ENCODE assay signal across 8 mouse cellular contexts in the genomic region with DNA sequence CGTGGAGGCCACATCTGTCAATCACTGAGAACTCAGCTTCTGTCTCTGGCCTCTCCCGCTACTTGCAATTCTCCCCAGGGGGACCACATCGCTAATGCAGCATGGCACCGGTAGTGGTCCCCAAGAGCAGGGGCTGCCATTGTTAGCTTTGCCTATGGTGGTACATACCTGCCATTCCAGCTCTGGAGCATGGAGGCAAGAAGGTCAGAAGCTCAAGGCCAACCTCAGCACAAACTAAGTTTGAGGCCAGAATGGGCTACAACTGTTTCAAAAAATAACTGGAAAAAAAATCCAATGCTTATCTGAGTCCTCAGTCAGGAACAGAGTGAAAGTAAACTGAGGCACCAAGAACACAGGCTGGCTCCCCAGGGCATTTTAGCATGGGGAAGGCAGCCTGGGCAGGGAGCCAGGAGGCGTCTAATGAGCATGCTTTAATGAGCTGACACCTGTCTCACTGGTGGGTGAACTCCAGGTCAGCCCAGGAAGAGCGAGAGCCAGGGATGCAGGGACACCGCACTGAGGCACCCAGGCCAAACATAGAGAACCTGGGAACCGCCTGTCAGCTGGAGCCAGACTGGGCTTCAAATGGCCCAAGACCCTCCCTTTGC. TPM values are rescaled to one million over a fixed set of nuclear protein-coding genes. Genes with fewer than 3 reads are reported as not detected.
DNase-seq lines count a peak whose midpoint lies in the region; ATAC-seq and TF ChIP-seq lines count a peak whose summit lies in the region.

No protein-coding gene starts in this region.

- H3K9me3 ChIP-seq in hindbrain, embryonic 11.5 days (ENCODE audit: control insufficient read depth, low read length) = no peaks in the 10 kb centered on the region
- no peaks in the 10 kb centered on the region for H3K9me3 ChIP-seq in limb, embryonic 15.5 days
- no peaks in the 10 kb centered on the region for H3K9me3 ChIP-seq in stomach, postnatal 0 days (ENCODE audit: control insufficient read depth, low read length)

- peak overlapping the region; percentile 47; the same call in 1 of the 2 replicates for H3K9ac ChIP-seq in hindbrain, embryonic 11.5 days (ENCODE audit: low read depth, low read length)
- H3K9ac ChIP-seq in limb, embryonic 15.5 days = 0 out of 2 replicates have a peak overlapping the region, but pooled peaks have one; percentile 28
- no peak overlapping the region for H3K9ac ChIP-seq in stomach, postnatal 0 days (ENCODE audit: low read length)

- peak overlapping the region; percentile 24; the same call in 1 of the 2 replicates for H3K4me3 ChIP-seq in hindbrain, embryonic 11.5 days (ENCODE audit: low read depth, low read length)
- peak overlapping the region; percentile 32 for H3K4me3 ChIP-seq in limb, embryonic 15.5 days
- H3K4me3 ChIP-seq in stomach, postnatal 0 days (ENCODE audit: low read depth, low read length) = no peak overlapping the region

- no peak for TF ChIP-seq CTCF in stomach, postnatal 0 days (IDR thresholded peaks at IDR 0.05; ENCODE audit: low read depth)

- 40% methylated on average over 8 of the region's 8 CpGs for WGBS in hindbrain, embryonic 11.5 days
- 36% methylated on average over 8 of the region's 8 CpGs for WGBS in limb, embryonic 15.5 days
- 63% methylated on average over 8 of the region's 8 CpGs for WGBS in stomach, postnatal 0 days

- H3K4me1 ChIP-seq in hindbrain, embryonic 11.5 days (replicated peaks; ENCODE audit: control insufficient read depth, insufficient read depth, low read length) = peaks cover 29% of the 10 kb centered on the region
- H3K4me1 ChIP-seq in limb, embryonic 15.5 days = peaks cover 57% of the 10 kb centered on the region
- peaks cover 19% of the 10 kb centered on the region for H3K4me1 ChIP-seq in stomach, postnatal 0 days (replicated peaks; ENCODE audit: control insufficient read depth, insufficient read depth)

- intact Hi-C loops in heart, postnatal 10 days (cut with DNase I) = no loop called here

- ATAC-seq in hindbrain, embryonic 11.5 days (ENCODE audit: low FRiP score) = no peak
- ATAC-seq in limb, embryonic 15.5 days (ENCODE audit: insufficient number of reproducible peaks, low FRiP score, low TSS enrichment, low read depth) = no peak
- no peak for ATAC-seq in stomach, postnatal 0 days (ENCODE audit: low FRiP score, low TSS enrichment)
- no peak for ATAC-seq in CD4-positive, CD25-positive, alpha-beta regulatory T cell, adult 4 months

- H3K27ac ChIP-seq in hindbrain, embryonic 11.5 days (ENCODE audit: low read depth, low read length) = peak overlapping the region; percentile 79
- H3K27ac ChIP-seq in limb, embryonic 15.5 days = no peak overlapping the region
- H3K27ac ChIP-seq in stomach, postnatal 0 days (replicated peaks) = no peak overlapping the region

- H3K27me3 ChIP-seq in hindbrain, embryonic 11.5 days (ENCODE audit: control insufficient read depth, insufficient read depth, low read length) = no peaks in the 10 kb centered on the region
- H3K27me3 ChIP-seq in limb, embryonic 15.5 days = no peaks in the 10 kb centered on the region
- H3K27me3 ChIP-seq in stomach, postnatal 0 days (ENCODE audit: control insufficient read depth, insufficient read depth, low read length) = no peaks in the 10 kb centered on the region

- peak; percentile 35 for DNase-seq in right cerebral cortex, postnatal 4 days
- no peak for DNase-seq in right cerebral cortex, postnatal 36 days (ENCODE audit: low spot score in 2 of 2)
- DNase-seq in hindbrain, embryonic 11.5 days (ENCODE audit: low spot score) = peak; percentile 41
- DNase-seq in stomach, postnatal 0 days (ENCODE audit: low spot score) = no peak
- no peak for DNase-seq in urinary bladder, postnatal 14 days (ENCODE audit: low spot score)
- no peak for DNase-seq in heart, postnatal 10 days

- H3K4me2 ChIP-seq in hindbrain, embryonic 11.5 days (replicated peaks; ENCODE audit: low read depth, low read length) = peak overlapping the region; percentile 55
- peak overlapping the region; percentile 78 for H3K4me2 ChIP-seq in limb, embryonic 15.5 days
- H3K4me2 ChIP-seq in stomach, postnatal 0 days (replicated peaks; ENCODE audit: low read depth) = peak overlapping the region; percentile 39

- peaks cover 4% of the 10 kb centered on the region; the same call in 1 of the 2 replicates for H3K36me3 ChIP-seq in hindbrain, embryonic 11.5 days (ENCODE audit: control insufficient read depth, insufficient read depth, low read length)
- H3K36me3 ChIP-seq in limb, embryonic 15.5 days = peaks cover 40% of the 10 kb centered on the region
- H3K36me3 ChIP-seq in stomach, postnatal 0 days (ENCODE audit: control insufficient read depth, insufficient read depth, low read length) = peaks cover 13% of the 10 kb centered on the region

- TF ChIP-seq EP300 in stomach, postnatal 0 days (optimal IDR thresholded peaks at IDR 0.05) = no peak

RNA-seq across cellular contexts. Expression of gene Nr2f6, which starts 5.2 kb away (rescaled TPM):
- 69.5 and 78.3 TPM in 2 replicates for polyA plus RNA-seq in hindbrain, embryonic 11.5 days (2014; fragmentation: Nextera tagmentation; extraction: Ambion mirVana)
- 40.4 and 42.9 TPM in 2 replicates for polyA plus RNA-seq in limb, embryonic 15.5 days (2015; fragmentation: Nextera tagmentation; extraction: Ambion mirVana)
- polyA plus RNA-seq in stomach, postnatal 0 days (2015; fragmentation: Nextera tagmentation; extraction: Ambion mirVana) = 47.0 and 56.1 TPM in 2 replicates
- under 1 TPM in 1 of 2 experiments, not detected in 1; 0.36 TPM for polyA plus RNA-seq in CD4-positive, CD25-positive, alpha-beta regulatory T cell, adult 4 months (2017; shearing (Covaris generic))
- total RNA-seq in heart, postnatal 10 days (2021) = 10 to 100 TPM; 57.8 to 60.1 TPM

RNA-seq across cellular contexts. Expression of gene Ocel1, which starts 5.4 kb away (rescaled TPM):
- polyA plus RNA-seq in hindbrain, embryonic 11.5 days (2014; fragmentation: Nextera tagmentation; extraction: Ambion mirVana) = 3.0 and 3.7 TPM in 2 replicates
- polyA plus RNA-seq in limb, embryonic 15.5 days (2015; fragmentation: Nextera tagmentation; extraction: Ambion mirVana) = 5.7 and 7.0 TPM in 2 replicates
- 8.2 and 9.1 TPM in 2 replicates for polyA plus RNA-seq in stomach, postnatal 0 days (2015; fragmentation: Nextera tagmentation; extraction: Ambion mirVana)
- 1 to 10 TPM; 3.9 to 4.1 TPM for polyA plus RNA-seq in CD4-positive, CD25-positive, alpha-beta regulatory T cell, adult 4 months (2017; shearing (Covaris generic))
- 10 to 100 TPM; 10.8 to 11.3 TPM for total RNA-seq in heart, postnatal 10 days (2021)

RNA-seq across cellular contexts. Expression of gene Use1, which starts 9.9 kb away (rescaled TPM):
- 77.8 and 78.6 TPM in 2 replicates for polyA plus RNA-seq in hindbrain, embryonic 11.5 days (2014; fragmentation: Nextera tagmentation; extraction: Ambion mirVana)
- 104 and 105 TPM in 2 replicates for polyA plus RNA-seq in limb, embryonic 15.5 days (2015; fragmentation: Nextera tagmentation; extraction: Ambion mirVana)
- 97.1 and 107 TPM in 2 replicates for polyA plus RNA-seq in stomach, postnatal 0 days (2015; fragmentation: Nextera tagmentation; extraction: Ambion mirVana)
- 100 to 1,000 TPM; 292 to 321 TPM for polyA plus RNA-seq in CD4-positive, CD25-positive, alpha-beta regulatory T cell, adult 4 months (2017; shearing (Covaris generic))
- 100 to 1,000 TPM; 110 to 116 TPM for total RNA-seq in heart, postnatal 10 days (2021)

RNA-seq across cellular contexts. Expression of gene Ushbp1, which starts 19.1 kb away (rescaled TPM):
- polyA plus RNA-seq in hindbrain, embryonic 11.5 days (2014; fragmentation: Nextera tagmentation; extraction: Ambion mirVana) = 2.9 and 3.6 TPM in 2 replicates
- 10.3 and 13.4 TPM in 2 replicates for polyA plus RNA-seq in limb, embryonic 15.5 days (2015; fragmentation: Nextera tagmentation; extraction: Ambion mirVana)
- 4.1 and 4.5 TPM in 2 replicates for polyA plus RNA-seq in stomach, postnatal 0 days (2015; fragmentation: Nextera tagmentation; extraction: Ambion mirVana)
- not detected for polyA plus RNA-seq in CD4-positive, CD25-positive, alpha-beta regulatory T cell, adult 4 months (2017; shearing (Covaris generic))
- 10 to 100 TPM; 38.0 to 42.7 TPM for total RNA-seq in heart, postnatal 10 days (2021)

RNA-seq across cellular contexts. Expression of gene Babam1, which starts 20.1 kb away (rescaled TPM):
- polyA plus RNA-seq in hindbrain, embryonic 11.5 days (2014; fragmentation: Nextera tagmentation; extraction: Ambion mirVana) = 102 and 106 TPM in 2 replicates
- polyA plus RNA-seq in limb, embryonic 15.5 days (2015; fragmentation: Nextera tagmentation; extraction: Ambion mirVana) = 84.9 and 90.7 TPM in 2 replicates
- 54.7 and 61.7 TPM in 2 replicates for polyA plus RNA-seq in stomach, postnatal 0 days (2015; fragmentation: Nextera tagmentation; extraction: Ambion mirVana)
- 10 to 100 TPM; 54.6 to 55.8 TPM for polyA plus RNA-seq in CD4-positive, CD25-positive, alpha-beta regulatory T cell, adult 4 months (2017; shearing (Covaris generic))
- 10 to 100 TPM; 65.1 to 65.7 TPM for total RNA-seq in heart, postnatal 10 days (2021)

Comparison
In these comparisons a context has a peak if more than half of its experiments do, and no peak if none do; other contexts are left out.
1. DNase-seq: peak in right cerebral cortex, postnatal 4 days (single experiment) and hindbrain, embryonic 11.5 days (single experiment); none in right cerebral cortex, postnatal 36 days (0 of 2), stomach, postnatal 0 days (single experiment), urinary bladder, postnatal 14 days (single experiment) and heart, postnatal 10 days (0 of 2).
2. RNA of gene Nr2f6, which starts 5.2 kb away (polyA plus RNA-seq): 69.5 to 78.3 TPM in hindbrain, embryonic 11.5 days, 47.0 to 56.1 TPM in stomach, postnatal 0 days and 40.4 to 42.9 TPM in limb, embryonic 15.5 days; 0.36 TPM in CD4-positive, CD25-positive, alpha-beta regulatory T cell, adult 4 months; every median in the first group is over 10 times any median in the second.
3. Peak in every context shown above with its lines, with median percentiles within 50 percentile points of each other: H3K4me2 ChIP-seq.